Mouse (Mus musculus) inflammation-experienced regulatory T-cells, adult 6 months (primary cell): ENCODE results near the gene Stau1. TPM values are rescaled to one million over a fixed set of nuclear protein-coding genes. Genes with fewer than 3 reads are reported as not detected.

Source experiments
- ATAC-seq: one replicate; pipeline ENCODE4 v1.8.0; 2017
- polyA plus RNA-seq, 3 experiments: library from polyadenylated mRNA; unstranded; fragments of 100-300 nt; shearing (Covaris generic); gene quantifications; one replicate each; pipeline ENCODE4 v1.2.1; 2017

The Stau1 gene
- polyA plus RNA-seq, 3 experiments from 2014 or later, result 32.9 to 54.0 (median 51.8) TPM

DNA sequence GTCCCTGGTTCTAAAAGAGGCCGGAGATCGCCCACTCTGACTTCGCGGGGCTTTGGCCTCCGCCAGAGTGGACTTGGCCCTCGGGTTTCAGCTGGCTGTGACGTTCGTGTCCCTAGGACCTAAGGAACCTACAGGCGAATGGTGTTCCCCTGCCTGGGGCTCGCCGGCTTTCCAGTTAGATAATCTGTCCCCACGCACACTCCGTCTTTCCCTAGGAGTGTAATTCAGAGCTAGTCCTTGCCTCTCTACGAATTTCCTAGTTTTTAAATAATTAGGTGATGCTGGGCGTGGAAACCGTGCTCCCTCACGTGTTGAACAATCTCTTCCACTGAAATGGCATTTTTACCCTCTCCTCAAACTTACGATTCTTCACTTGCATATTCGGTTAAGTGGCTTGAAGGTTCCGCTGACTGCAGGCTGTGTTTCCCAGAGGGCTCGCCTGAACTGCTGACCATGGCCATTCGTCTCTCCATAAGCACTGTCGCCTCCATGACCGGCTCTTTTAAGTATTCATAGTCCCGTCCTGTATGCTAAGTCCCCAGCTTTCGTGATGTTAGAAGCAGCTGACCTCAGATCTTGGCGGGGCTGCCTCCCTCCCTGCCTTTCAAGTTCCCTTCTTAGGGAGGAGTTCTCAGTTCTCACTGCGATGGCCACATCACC, 89.4 kb downstream of the Stau1 start:
- ATAC-seq, result peak; percentile 29

DNA sequence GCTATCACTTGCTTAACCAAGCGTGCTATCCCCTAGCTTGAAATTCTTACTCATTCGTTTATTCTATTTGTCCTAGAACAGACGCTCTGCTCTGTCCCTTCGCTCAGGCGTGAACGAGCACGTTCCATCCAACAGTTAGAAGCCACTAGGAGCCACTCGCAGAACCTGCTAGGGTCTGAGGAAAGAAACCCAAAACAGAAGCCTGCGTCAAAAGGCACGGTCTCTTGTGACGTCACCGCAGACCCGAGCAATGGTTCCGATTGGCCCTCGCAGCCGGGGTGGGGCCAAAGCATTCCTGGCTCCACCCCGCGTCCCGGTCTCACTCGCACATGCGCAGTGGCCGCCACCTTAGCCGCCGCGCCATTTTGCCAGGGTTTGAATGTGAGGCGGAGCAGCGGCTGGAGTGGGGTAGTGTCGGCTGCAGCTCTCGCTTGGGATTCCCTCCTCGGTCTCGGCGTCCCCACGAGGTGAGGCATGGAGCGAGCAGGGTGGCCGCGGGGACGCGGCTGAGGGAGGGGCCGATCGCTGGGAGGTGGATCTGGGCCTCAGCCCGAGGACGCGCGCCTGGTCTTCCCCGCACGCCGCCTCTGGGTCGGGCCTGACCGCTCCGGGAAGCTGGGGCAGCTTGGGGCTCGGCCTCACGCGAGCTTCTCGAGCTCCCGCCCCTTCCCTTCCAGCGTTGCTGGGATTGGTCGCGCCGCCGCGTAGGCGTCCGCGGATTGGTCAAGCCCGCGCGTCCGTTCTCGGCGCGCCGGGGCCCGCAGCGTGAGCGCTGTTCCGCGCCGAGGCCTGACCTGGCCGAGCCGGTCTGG, 90.2 kb downstream of the Stau1 start, which contains the start of gene Cse1l:
Gene Cse1l (plus strand): TSS at position 330 of the 812 bp plus-strand sequence.
- peak; percentile 95 for ATAC-seq

DNA sequence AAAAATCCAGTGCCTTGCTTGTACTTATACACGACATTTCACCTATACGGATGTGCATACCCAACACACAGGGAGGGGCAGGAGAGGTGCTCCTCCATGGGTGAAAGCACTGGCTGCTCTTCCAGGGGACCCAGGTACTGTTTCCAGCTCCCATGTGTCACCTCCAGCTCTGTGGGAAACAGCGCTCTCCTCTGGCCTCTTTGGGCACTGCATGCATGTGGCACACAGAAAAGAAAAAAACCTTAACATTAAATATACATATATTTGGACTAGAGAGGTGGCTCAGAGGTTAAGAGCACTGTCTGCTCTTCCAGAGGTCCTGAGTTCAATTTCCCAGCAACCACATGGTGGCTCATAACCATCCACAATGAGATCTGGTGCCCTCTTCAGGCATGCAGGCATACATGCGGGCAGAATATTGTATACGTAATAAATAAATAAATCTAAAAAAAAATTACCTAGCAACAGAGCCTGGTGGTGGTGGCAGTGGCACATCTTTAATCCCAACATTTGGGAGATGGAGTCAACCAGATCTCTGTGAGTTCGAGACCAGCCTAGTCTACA, 92.3 kb downstream of the Stau1 start:
- ATAC-seq, result no peak

DNA sequence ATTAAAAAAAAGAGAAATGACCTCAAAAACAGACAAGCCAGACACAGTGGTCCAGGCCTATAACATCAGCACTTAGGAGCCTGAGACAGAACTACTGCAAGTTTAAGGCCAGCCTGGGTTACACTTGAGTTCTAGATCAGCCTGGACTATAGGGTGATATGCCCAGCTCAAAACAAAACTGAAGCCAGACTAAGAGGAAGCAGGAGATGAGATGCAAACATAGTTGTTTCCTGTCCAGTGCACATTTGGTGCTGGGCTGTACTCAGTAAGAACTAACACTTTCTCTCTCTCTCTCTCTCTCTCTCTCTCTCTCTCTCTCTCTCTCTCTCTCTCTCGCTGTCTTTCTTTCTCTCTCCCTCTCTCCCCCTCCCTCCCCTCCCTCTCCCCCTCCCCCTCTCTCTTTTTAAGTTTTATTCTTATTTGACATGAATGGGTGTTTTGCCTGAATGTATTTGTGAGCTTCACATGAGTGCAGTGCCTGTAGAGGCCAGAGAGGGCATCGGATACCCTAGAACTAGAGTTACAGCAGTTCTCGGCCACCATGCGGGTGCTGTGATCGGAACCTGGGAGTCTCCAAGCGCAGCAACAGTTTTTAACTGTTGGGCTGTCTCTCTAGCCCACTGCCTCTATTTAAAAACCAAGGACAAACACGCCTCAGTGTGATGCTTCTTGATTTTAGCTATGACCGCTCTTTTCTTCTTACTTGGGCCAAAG, 95.2 kb downstream of the Stau1 start:
- ATAC-seq, result no peak

DNA sequence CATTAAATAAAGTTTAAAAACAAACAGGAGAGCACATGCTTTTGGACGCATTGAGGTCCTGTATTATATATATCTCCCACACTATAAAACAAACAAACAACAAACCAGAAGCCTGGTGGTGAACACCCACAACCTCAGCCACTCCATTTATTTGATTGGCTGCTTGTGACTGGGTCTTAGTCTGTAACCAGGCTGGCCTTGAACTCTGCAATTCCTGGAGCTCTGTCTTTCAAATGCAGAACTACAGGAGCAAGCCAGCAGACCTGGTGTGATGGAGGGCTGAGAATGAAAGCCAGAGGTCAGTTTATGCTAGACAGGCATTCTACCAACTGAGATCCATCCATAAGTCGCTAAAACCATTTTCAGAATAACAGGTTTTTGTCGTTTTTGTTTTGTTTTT, 96.4 kb downstream of the Stau1 start:
- no peak for ATAC-seq

DNA sequence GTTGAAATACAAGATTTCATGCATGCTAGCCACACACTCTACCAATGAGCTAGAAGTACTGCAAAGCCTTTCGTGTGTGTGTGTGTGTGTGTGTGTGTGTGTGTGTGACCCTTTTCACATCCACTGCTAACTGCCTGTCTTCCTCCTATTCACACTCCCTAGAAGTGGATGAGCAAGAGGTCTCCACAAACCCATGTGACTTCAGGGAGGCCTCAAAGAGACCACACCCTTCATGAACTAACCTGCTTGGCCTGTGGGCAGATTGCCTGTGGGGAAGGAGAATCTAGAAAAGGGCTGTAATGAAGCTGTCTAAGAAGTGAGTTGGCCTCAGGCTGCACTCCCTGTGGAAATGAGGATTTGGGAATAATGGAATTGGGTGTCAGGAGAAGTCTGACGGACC, 96.9 kb downstream of the Stau1 start:
- no peak for ATAC-seq

Other genes with a start within 250 kb of the Stau1 start
- gene Trp53rkb, start 203.8 kb downstream of the Stau1 start, polyA plus RNA-seq, result under 1 TPM; 0.11 to 0.83 (median 0.44) TPM
- gene Arfgef2, start 190.7 kb downstream of the Stau1 start, polyA plus RNA-seq, result 1 to 10 TPM; 2.4 to 4.2 (median 3.6) TPM
- gene Cse1l, start 90.3 kb downstream of the Stau1 start, polyA plus RNA-seq, result 10 to 100 TPM; 58.2 to 87.3 (median 67.6) TPM
- gene Ddx27, start 18.9 kb upstream of the Stau1 start, polyA plus RNA-seq, result 10 to 100 TPM; 33.6 to 38.9 (median 35.1) TPM
- 10 to 100 TPM; 20.4 to 25.2 (median 22.4) TPM for gene Znfx1, start 66.7 kb upstream of the Stau1 start, polyA plus RNA-seq
- gene Kcnb1, start 193.9 kb upstream of the Stau1 start, polyA plus RNA-seq, result 1 to 10 TPM in 1 of 3 experiments, under 1 TPM in 2; 0.87 to 1.1 (median 0.88) TPM
- gene Ptgis, start 244.3 kb upstream of the Stau1 start, polyA plus RNA-seq, result not detected